Mouse (Mus musculus) cerebellum, postnatal 4 days (tissue): ENCODE measurements around the gene Olfr190.
"Not testable (repeated sequence)": the region's sequence is repeated elsewhere in the genome, so short reads cannot be mapped to it uniquely, and the experiment has no call there.

Experiments used
- DNase-seq, 2 experiments: peaks; one replicate each; pipeline ENCODE4 v3.0.0; 2022; ENCODE audit warnings: low spot score in 2 of 2, mixed read lengths in 1 of 2

Gene Olfr190

DNA sequence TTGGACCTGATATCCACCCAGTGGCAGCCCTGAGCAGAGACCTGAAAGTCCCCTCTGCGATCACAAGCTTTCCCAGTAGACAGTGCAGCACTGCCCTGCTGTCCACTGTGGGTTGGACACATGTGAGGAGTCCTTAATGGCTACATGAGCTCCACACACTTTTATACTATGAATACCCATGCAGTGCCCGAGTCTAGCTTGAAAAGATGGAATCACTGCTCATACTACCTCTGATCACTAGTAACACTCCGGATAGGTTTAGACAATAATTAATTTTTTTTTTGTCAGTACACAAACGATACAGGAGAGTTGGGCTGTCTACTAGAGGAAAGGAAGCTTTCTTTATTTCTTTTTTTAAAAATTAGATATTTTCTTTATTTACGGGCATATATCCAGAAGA lies at the start of gene Olfr190:
TSS of gene Olfr190 (minus strand) at position 101 of the 400 bp plus-strand sequence.
- no peak for DNase-seq

DNA sequence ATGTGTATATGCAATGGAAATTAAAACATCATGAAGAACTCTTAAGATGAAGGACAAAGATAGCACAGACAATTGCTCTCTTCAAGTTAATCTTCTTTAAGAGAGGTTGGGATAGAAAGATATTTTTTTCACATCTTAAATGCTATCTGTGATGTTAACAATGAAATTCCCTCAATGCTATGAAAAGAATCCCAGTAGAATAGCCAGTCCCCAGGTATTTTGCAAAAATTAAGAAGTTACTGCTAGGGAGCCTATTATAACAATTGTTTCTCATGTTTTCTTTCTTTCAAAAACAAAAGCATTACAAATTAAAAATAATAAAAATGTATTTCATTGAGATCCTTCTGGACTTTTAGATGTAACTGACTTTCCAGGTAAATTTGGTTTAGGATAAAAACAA lies 43.2 kb upstream of the Olfr190 start, which contains the start of gene Olfr194:
TSS of gene Olfr194 (minus strand) at position 101 of the 400 bp plus-strand sequence.
- DNase-seq = no peak

GRCm38 (mm10) chr16:59111781-59112180 lies 34.0 kb upstream of the Olfr190 start, which contains the start of gene Olfr193:
Gene Olfr193, minus strand, starts transcription at chr16:59111881.
- DNase-seq = no peak

- not testable (repeated sequence) for DNase-seq
Measured at GRCm38 (mm10) chr16:59108522-59108921, 30.7 kb upstream of the Olfr190 start.

- no peak for DNase-seq
Measured at GRCm38 (mm10) chr16:59105312-59105711, 27.5 kb upstream of the Olfr190 start.

- DNase-seq = not testable (repeated sequence)
Measured at GRCm38 (mm10) chr16:59089722-59090121, 11.9 kb upstream of the Olfr190 start, which contains the start of gene Olfr191. Gene Olfr191, minus strand, starts transcription at chr16:59089822.

DNA sequence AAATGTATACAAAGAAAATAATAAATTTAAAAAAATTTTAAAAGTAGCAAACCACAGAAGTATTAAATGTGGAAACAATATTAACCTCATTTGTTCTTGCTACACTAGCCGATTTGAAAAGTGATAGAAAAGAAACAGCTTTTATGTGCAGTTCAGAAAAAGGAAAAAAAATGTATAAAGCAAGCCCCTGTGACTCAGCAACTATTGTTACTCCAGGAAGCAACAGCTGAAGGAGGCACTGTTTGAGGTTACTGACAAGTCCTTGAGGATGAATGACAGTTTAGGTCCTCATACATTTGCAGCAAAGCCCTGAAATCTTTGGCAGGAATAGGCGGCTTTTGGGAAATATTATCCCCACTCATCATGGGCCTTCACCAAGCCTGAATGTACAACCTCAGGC lies 3.3 kb upstream of the Olfr190 start:
- not testable (repeated sequence) for DNase-seq

GRCm38 (mm10) chr16:59073520-59073919 lies 4.3 kb downstream of the Olfr190 start:
- DNase-seq = no peak

DNA sequence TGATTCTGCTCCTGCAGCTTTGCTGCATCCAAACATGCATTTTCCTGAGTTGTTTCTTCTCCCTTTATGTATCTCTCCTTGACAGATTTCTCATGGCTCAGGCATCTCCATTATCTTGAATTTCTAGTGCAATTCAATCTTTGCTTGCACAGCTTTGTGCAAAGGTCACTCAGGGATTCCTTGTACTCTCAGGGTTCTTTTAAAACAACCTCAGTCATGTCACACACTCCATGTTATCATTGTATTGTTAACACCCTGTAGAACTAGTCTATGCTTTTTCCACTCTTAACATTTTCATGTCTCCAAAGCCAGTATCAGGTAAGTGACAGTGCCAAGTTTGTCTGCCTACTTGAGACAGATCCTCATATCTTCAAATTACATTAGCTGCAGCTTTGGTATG lies 6.0 kb downstream of the Olfr190 start:
- no peak for DNase-seq

GRCm38 (mm10) chr16:59062411-59062810 lies 15.4 kb downstream of the Olfr190 start:
- DNase-seq = not testable (repeated sequence)

DNA sequence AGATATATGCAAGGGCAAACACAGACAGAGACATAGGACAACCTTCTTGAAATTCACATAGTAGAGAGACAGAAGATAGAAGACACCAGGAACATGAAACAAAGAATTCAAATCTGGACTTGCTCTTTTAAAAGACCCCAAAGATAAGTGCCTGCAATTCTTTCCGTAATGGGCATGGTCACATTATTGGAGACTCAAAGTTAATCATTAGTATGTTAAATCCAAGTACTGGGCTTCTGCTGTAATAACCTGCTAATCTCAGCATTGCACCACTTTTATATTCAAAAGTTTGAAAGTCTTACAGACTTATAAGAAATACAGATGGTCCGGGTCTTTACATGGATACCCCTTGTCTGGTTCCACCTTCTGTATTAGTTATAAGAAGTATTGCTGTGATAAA lies 28.5 kb downstream of the Olfr190 start:
- DNase-seq = not testable (repeated sequence)

- no peak for DNase-seq
Measured at GRCm38 (mm10) chr16:59048860-59049259, 28.9 kb downstream of the Olfr190 start.

GRCm38 (mm10) chr16:59047579-59047978 lies 30.2 kb downstream of the Olfr190 start:
- DNase-seq = no peak

GRCm38 (mm10) chr16:59045835-59046234 lies 32.0 kb downstream of the Olfr190 start:
- no peak for DNase-seq

GRCm38 (mm10) chr16:59039710-59040109 lies 38.1 kb downstream of the Olfr190 start, which contains the start of gene Olfr187:
Gene Olfr187, minus strand, starts transcription at chr16:59039767.
- DNase-seq = no peak

DNA sequence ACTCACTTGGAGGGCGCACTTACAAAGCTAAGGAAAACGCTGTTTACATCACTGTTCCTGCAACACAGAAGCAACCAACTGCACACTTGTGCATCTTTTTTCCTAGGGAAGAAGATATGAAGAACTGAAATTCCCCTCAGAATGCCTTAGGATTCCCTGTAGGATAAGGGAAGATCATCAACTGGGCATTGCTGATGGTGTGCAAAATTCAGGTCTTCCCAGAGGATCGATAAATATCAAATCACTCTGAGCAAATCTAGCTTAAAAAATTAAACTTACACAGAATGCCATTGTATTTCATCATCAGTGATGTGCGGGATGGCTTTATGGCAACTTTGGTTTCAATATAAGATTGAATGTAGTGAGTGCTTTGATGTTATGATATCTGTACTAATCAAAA lies 47.6 kb downstream of the Olfr190 start, which contains the start of gene Olfr186:
TSS of gene Olfr186 (minus strand) at position 101 of the 400 bp plus-strand sequence.
- no peak for DNase-seq
